Mouse (Mus musculus): ENCODE measurements around the gene Kcnh2. TPM values are rescaled to one million over a fixed set of nuclear protein-coding genes. Genes with fewer than 3 reads are reported as not detected.

Kcnh2 gene
- total RNA-seq, 2 experiments from 2014 or later, result 0.12 TPM; not detected in 1

- ATAC-seq (replicated peaks; ENCODE audit: poor library complexity), result no peak
Measured at GRCm38 (mm10) chr5:24321711-24322682, 29.4 kb downstream of the Kcnh2 start.

- ATAC-seq (replicated peaks; ENCODE audit: poor library complexity), result no peak
Measured at GRCm38 (mm10) chr5:24320894-24321293, 30.5 kb downstream of the Kcnh2 start.

GRCm38 (mm10) chr5:24320467-24320813, 31.0 kb downstream of the Kcnh2 start:
- peak; percentile 75 for ATAC-seq (replicated peaks; ENCODE audit: poor library complexity)

GRCm38 (mm10) chr5:24319776-24320466, 31.5 kb downstream of the Kcnh2 start:
- peak; percentile 88 for ATAC-seq (replicated peaks; ENCODE audit: poor library complexity)

GRCm38 (mm10) chr5:24309223-24309622, 42.2 kb downstream of the Kcnh2 start:
- ATAC-seq (replicated peaks; ENCODE audit: poor library complexity), result no peak

- ATAC-seq (replicated peaks; ENCODE audit: poor library complexity), result no peak
Measured at GRCm38 (mm10) chr5:24308621-24309020, 42.8 kb downstream of the Kcnh2 start.

- ATAC-seq (replicated peaks; ENCODE audit: poor library complexity), result no peak
Measured at GRCm38 (mm10) chr5:24307118-24307777, 44.2 kb downstream of the Kcnh2 start.

GRCm38 (mm10) chr5:24303199-24303598, 48.2 kb downstream of the Kcnh2 start:
- ATAC-seq (replicated peaks; ENCODE audit: poor library complexity), result peak; percentile 91

GRCm38 (mm10) chr5:24299845-24300589, 51.4 kb downstream of the Kcnh2 start:
- ATAC-seq (replicated peaks; ENCODE audit: poor library complexity), result no peak

- ATAC-seq (replicated peaks; ENCODE audit: poor library complexity), result no peak
Measured at GRCm38 (mm10) chr5:24291954-24292353, 59.5 kb downstream of the Kcnh2 start.

- no peak for ATAC-seq (replicated peaks; ENCODE audit: poor library complexity)
Measured at GRCm38 (mm10) chr5:24286221-24286970, 65.0 kb downstream of the Kcnh2 start.

GRCm38 (mm10) chr5:24284145-24284544, 67.3 kb downstream of the Kcnh2 start:
- ATAC-seq (replicated peaks; ENCODE audit: poor library complexity), result no peak

GRCm38 (mm10) chr5:24283181-24283580, 68.2 kb downstream of the Kcnh2 start:
- ATAC-seq (replicated peaks; ENCODE audit: poor library complexity), result no peak

GRCm38 (mm10) chr5:24280523-24280922, 70.9 kb downstream of the Kcnh2 start:
- no peak for ATAC-seq (replicated peaks; ENCODE audit: poor library complexity)

GRCm38 (mm10) chr5:24279527-24279926, 71.9 kb downstream of the Kcnh2 start:
- no peak for ATAC-seq (replicated peaks; ENCODE audit: poor library complexity)

GRCm38 (mm10) chr5:24278206-24278605, 73.2 kb downstream of the Kcnh2 start:
- ATAC-seq (replicated peaks; ENCODE audit: poor library complexity), result no peak

GRCm38 (mm10) chr5:24273683-24274621, 77.5 kb downstream of the Kcnh2 start:
- no peak for ATAC-seq (replicated peaks; ENCODE audit: poor library complexity)

- ATAC-seq (replicated peaks; ENCODE audit: poor library complexity), result no peak
Measured at GRCm38 (mm10) chr5:24270941-24271340, 80.5 kb downstream of the Kcnh2 start.

All from megakaryocyte progenitor cell, adult 5-6 weeks (primary cell).